Mouse (Mus musculus): ENCODE data around the gene 3110001I22Rik. TPM values are rescaled to one million over a fixed set of nuclear protein-coding genes. Genes with fewer than 3 reads are reported as not detected.
"Not testable (repeated sequence)": the region's sequence is repeated elsewhere in the genome, so short reads cannot be mapped to it uniquely, and the experiment has no call there.

The 3110001I22Rik gene
- total and polyA plus RNA-seq, 3 experiments = 8.8 to 10.8 TPM; not detected in 1

- 0 out of 2 replicates have a peak, but pooled peaks have one; percentile 64 for TF ChIP-seq MYC (IDR thresholded peaks at IDR 0.05; ENCODE audit: low read depth, low read length)
- TF ChIP-seq CTCF (IDR thresholded peaks at IDR 0.05 in 2 of 3, conservative IDR thresholded peaks at IDR 0.05 in 1 of 3; ENCODE audit: control insufficient read depth in 1 of 3, insufficient read depth in 1 of 3, low read depth in 2 of 3, low read length in 3 of 3, poor library complexity in 1 of 3, severe bottlenecking in 1 of 3) = peak in 2 of 3 experiments; percentile 15 to 65; a peak in 4 of 6 replicates
- TF ChIP-seq SMC3 (IDR thresholded peaks at IDR 0.05; ENCODE audit: low read depth, low read length) = peak; percentile 54
- peak; percentile 5 for TF ChIP-seq RAD21 (IDR thresholded peaks at IDR 0.05; ENCODE audit: low read depth, low read length)
- not testable (repeated sequence) for H3K27ac ChIP-seq (ENCODE audit: control insufficient read depth, low read depth, low read length); H3K36me3 ChIP-seq (ENCODE audit: control insufficient read depth in 1 of 2, insufficient read depth in 2 of 2, low read length in 2 of 2); H3K79me2 ChIP-seq (ENCODE audit: control insufficient read depth, insufficient read depth, low read length, poor library complexity); DNase-seq (ENCODE audit: low read depth, low spot score); H3K4me1 ChIP-seq (ENCODE audit: control insufficient read depth in 1 of 2, insufficient read depth in 2 of 2, low read length in 2 of 2); H3K4me3 ChIP-seq (ENCODE audit: control insufficient read depth in 1 of 2, insufficient read depth in 1 of 2, low read depth in 2 of 2, low read length in 2 of 2); H3K27me3 ChIP-seq (ENCODE audit: control insufficient read depth in 1 of 2, insufficient read depth in 2 of 2, low read length in 2 of 2); H3K9ac ChIP-seq (ENCODE audit: control insufficient read depth, low read depth, low read length, poor library complexity, severe bottlenecking); H3K9me3 ChIP-seq (replicated peaks; ENCODE audit: insufficient read depth, low read length)
Observed at GRCm38 (mm10) chr16:13638198-13638597, 33.5 kb upstream of the 3110001I22Rik start.

GRCm38 (mm10) chr16:13639508-13639907, 32.2 kb upstream of the 3110001I22Rik start:
- DNase-seq (ENCODE audit: low read depth, low spot score) = no peak
- peaks cover 0 to 3% of the 10 kb centered on the region in 2 experiments; a peak in 1 of 4 replicates for H3K36me3 ChIP-seq (ENCODE audit: control insufficient read depth in 1 of 2, insufficient read depth in 2 of 2, low read length in 2 of 2)
- H3K4me3 ChIP-seq (ENCODE audit: control insufficient read depth in 1 of 2, insufficient read depth in 1 of 2, low read depth in 2 of 2, low read length in 2 of 2) = no peak overlapping the region
- H3K79me2 ChIP-seq (ENCODE audit: control insufficient read depth, insufficient read depth, low read length, poor library complexity) = no peaks in the 10 kb centered on the region
- no peaks in the 10 kb centered on the region for H3K27me3 ChIP-seq (ENCODE audit: control insufficient read depth in 1 of 2, insufficient read depth in 2 of 2, low read length in 2 of 2)
- H3K9me3 ChIP-seq (replicated peaks; ENCODE audit: insufficient read depth, low read length) = no peaks in the 10 kb centered on the region
- TF ChIP-seq MYC (IDR thresholded peaks at IDR 0.05; ENCODE audit: low read depth, low read length) (no peak), MEF2A (IDR thresholded peaks at IDR 0.05; ENCODE audit: extremely low read depth, insufficient replicate concordance, low read depth, low read length, poor library complexity, severe bottlenecking) (no peak), SIN3A (IDR thresholded peaks at IDR 0.05; ENCODE audit: low read length) (no peak), MAX (IDR thresholded peaks at IDR 0.05; ENCODE audit: low read length) (no peak), MYB (IDR thresholded peaks at IDR 0.05; ENCODE audit: low read depth, low read length) (no peak), KAT2A (conservative IDR thresholded peaks at IDR 0.05; ENCODE audit: low read depth, low read length) (no peak), GATA1 (IDR thresholded peaks at IDR 0.05; ENCODE audit: low read depth, low read length) (no peak), UBTF (IDR thresholded peaks at IDR 0.05; ENCODE audit: borderline replicate concordance, insufficient read depth, low read depth, low read length) (no peak), USF2 (IDR thresholded peaks at IDR 0.05; ENCODE audit: borderline replicate concordance in 1 of 2, insufficient read depth in 1 of 2, low read depth in 1 of 2, low read length in 2 of 2) (no peak), JUND (IDR thresholded peaks at IDR 0.05; ENCODE audit: low read depth, low read length) (no peak), GABPA (IDR thresholded peaks at IDR 0.05; ENCODE audit: low read depth, low read length) (no peak), MAFK (IDR thresholded peaks at IDR 0.05; ENCODE audit: borderline replicate concordance, low read depth, low read length) (no peak), E2F4 (IDR thresholded peaks at IDR 0.05; ENCODE audit: borderline replicate concordance, low read depth, low read length) (no peak), POLR2A (IDR thresholded peaks at IDR 0.05; ENCODE audit: control insufficient read depth in 1 of 2, insufficient read depth in 1 of 2, low read depth in 1 of 2, low read length in 2 of 2, poor library complexity in 1 of 2) (no peak), SMC3 (IDR thresholded peaks at IDR 0.05; ENCODE audit: low read depth, low read length) (no peak), TAL1 (IDR thresholded peaks at IDR 0.05; ENCODE audit: low read length) (no peak), CTCF (IDR thresholded peaks at IDR 0.05 in 2 of 3, conservative IDR thresholded peaks at IDR 0.05 in 1 of 3; ENCODE audit: control insufficient read depth in 1 of 3, insufficient read depth in 1 of 3, low read depth in 2 of 3, low read length in 3 of 3, poor library complexity in 1 of 3, severe bottlenecking in 1 of 3) (no peak), TBP (IDR thresholded peaks at IDR 0.05; ENCODE audit: low read depth, low read length) (no peak), RCOR1 (IDR thresholded peaks at IDR 0.05; ENCODE audit: low read depth, low read length) (no peak)
- no peaks in the 10 kb centered on the region for H3K4me1 ChIP-seq (ENCODE audit: control insufficient read depth in 1 of 2, insufficient read depth in 2 of 2, low read length in 2 of 2)
- H3K27ac ChIP-seq (ENCODE audit: control insufficient read depth, low read depth, low read length) = no peak overlapping the region
- H3K9ac ChIP-seq (ENCODE audit: control insufficient read depth, low read depth, low read length, poor library complexity, severe bottlenecking) = no peak overlapping the region

Data from MEL (cell line).